Mouse (Mus musculus) forebrain, embryonic 14.5 days (tissue): ENCODE results near the gene Olfr806. TPM values are rescaled to one million over a fixed set of nuclear protein-coding genes. Genes with fewer than 3 reads are reported as not detected.

Experiments used
- ATAC-seq: fragments of 200-750 bp; cut with Nextera tagmentation; 2 replicates; pipeline ENCODE4 v1.8.0; 2017; ENCODE audit warnings: mild to moderate bottlenecking, moderate library complexity
- DNase-seq: peaks from one replicate; pipeline ENCODE4 v3.0.0-alpha.2; 2015; ENCODE audit warnings: low spot score
- H3K27ac ChIP-seq: fragments of 300-500 bp; sonication (generic); 2 replicates; pipeline ENCODE4 v1.5.1; 2014; ENCODE audit warnings: low read depth, mild to moderate bottlenecking, control low read depth, low read length, moderate library complexity
- H3K27me3 ChIP-seq: fragments of 300-500 bp; sonication (generic); replicated peaks from 2 replicates; pipeline ENCODE4 v1.6.1; 2014; ENCODE audit warnings: low read length, control low read depth, mixed read lengths; ENCODE audit not compliant: control insufficient read depth, insufficient read depth
- H3K36me3 ChIP-seq: fragments of 300-500 bp; sonication (generic); 2 replicates; pipeline ENCODE4 v1.6.1; 2014; ENCODE audit warnings: low read length, control low read depth; ENCODE audit not compliant: control insufficient read depth, insufficient read depth
- H3K4me1 ChIP-seq: fragments of 300-500 bp; sonication (generic); 2 replicates; pipeline ENCODE4 v1.6.1; 2014; ENCODE audit warnings: antibody characterized with exemption, low read length, control low read depth; ENCODE audit not compliant: control insufficient read depth, insufficient read depth
- H3K4me2 ChIP-seq: fragments of 300-500 bp; sonication (generic); 2 replicates; pipeline ENCODE4 v1.6.1; 2014; ENCODE audit warnings: mild to moderate bottlenecking, control low read depth, low read length
- H3K4me3 ChIP-seq: fragments of 300-500 bp; sonication (generic); 2 replicates; pipeline ENCODE4 v1.5.1; 2014; ENCODE audit warnings: low read depth, low read length, control low read depth
- H3K9ac ChIP-seq: fragments of 300-500 bp; sonication (generic); 2 replicates; pipeline ENCODE4 v1.6.1; 2014; ENCODE audit warnings: mild to moderate bottlenecking, low read length, control low read depth, moderate library complexity
- H3K9me3 ChIP-seq: fragments of 300-500 bp; sonication (generic); replicated peaks from 2 replicates; pipeline ENCODE4 v1.6.1; 2016; ENCODE audit warnings: low read length, control low read depth, mixed read lengths; ENCODE audit not compliant: control insufficient read depth
- WGBS: fragments of 180-500 bp; shearing (Covaris S2); extraction: QIAGEN DNeasy Blood & Tissue Kit; methylation state at CpG from one replicate; pipeline ENCODE4 v1.1.7; 2014; 5-methylcytosine and 5-hydroxymethylcytosine counted together
- polyA plus RNA-seq: library from polyadenylated mRNA; unstranded; fragments of >200 nt; fragmentation: Nextera tagmentation; extraction: Ambion mirVana; gene quantifications from 2 replicates; pipeline ENCODE4 v1.2.1, GENCODE M21; 2014

Gene Olfr806
- not detected in 2 replicates for polyA plus RNA-seq

DNA sequence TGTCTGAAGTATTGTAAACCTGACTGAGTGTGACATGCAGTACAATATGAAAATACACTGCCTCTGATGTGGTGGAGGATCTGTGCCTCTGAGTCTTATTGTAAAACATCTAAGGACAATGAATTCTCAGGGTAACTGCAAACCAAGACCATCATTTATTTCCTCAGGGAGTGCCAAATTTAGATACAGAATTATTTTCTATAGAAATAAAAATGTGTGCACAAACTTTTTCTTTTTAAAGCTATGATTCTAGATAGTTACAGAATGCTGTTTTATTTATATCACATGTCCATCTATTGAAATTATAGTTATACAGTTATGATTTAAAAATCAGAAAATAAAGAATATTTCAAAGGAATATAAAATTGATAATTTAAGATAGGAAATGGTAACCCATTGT lies at the start of gene Olfr806:
Olfr806 (minus strand) TSS at position 101 of the 400 bp plus-strand sequence.
- Histone ChIP-seq H3K27me3 (no peaks in the 10 kb centered on the region), H3K9me3 (no peaks in the 10 kb centered on the region), H3K9ac (no peak within 1 kb of the TSS), H3K27ac (no peak within 1 kb of the TSS), H3K4me1 (no peaks in the 10 kb centered on the region), H3K4me2 (no peak within 1 kb of the TSS), H3K36me3 (no peaks in the 10 kb centered on the region), H3K4me3 (no peak within 1 kb of the TSS)
- no peak for ATAC-seq
- no peak for DNase-seq

DNA sequence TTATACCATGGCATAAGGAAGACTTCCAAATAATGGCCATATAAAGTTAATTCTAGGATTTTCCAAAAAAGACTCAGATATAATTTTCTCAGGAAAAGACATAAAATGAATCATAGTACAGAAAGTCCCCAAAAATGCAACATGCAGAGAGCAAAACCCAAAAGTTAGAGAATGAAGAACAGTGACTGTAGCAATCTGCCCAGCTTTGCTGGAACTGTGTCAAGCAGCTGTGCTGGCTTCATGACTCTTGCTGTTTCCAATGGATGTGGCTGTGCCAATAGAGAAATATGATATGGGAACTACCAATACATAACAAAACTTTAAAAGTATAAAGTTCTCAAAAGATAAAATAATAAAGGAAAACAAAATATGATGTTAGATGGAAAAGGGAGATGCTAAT lies 36.4 kb upstream of the Olfr806 start:
- Histone ChIP-seq H3K27ac (no peak overlapping the region), H3K4me3 (no peak overlapping the region)
- no peak for ATAC-seq

DNA sequence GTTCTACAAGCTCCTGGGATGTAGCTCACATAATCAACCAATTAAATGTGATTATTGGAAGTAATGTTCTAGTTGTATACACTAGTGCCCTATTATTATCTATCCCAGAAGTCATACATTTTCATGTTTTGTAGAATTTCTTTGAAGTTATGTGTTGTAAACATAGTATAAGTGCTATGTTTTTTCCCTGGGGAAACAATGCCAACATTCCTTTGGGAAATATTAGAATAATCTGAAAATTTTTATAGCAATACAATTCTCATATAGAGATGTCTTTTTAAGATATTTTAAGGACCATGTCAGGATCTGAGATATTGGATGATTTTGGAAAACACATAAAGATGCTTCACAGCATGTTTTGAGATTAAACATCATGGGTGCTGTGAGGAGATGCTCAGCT lies 32.6 kb upstream of the Olfr806 start, which contains the start of gene Olfr809:
Olfr809 (plus strand) TSS at position 301 of the 400 bp plus-strand sequence.
- Histone ChIP-seq H3K4me3 (no peak within 1 kb of the TSS), H3K4me2 (no peak within 1 kb of the TSS), H3K36me3 (no peaks in the 10 kb centered on the region), H3K27me3 (no peaks in the 10 kb centered on the region), H3K27ac (no peak within 1 kb of the TSS), H3K9me3 (no peaks in the 10 kb centered on the region), H3K9ac (no peak within 1 kb of the TSS), H3K4me1 (no peaks in the 10 kb centered on the region)
- DNase-seq (no peak), ATAC-seq (no peak)

More for the DNA sequence above, 36.4 kb upstream of the Olfr806 start:
- Histone ChIP-seq H3K9ac (no peak overlapping the region), H3K27me3 (no peaks in the 10 kb centered on the region), H3K4me2 (no peak overlapping the region), H3K9me3 (no peaks in the 10 kb centered on the region), H3K36me3 (no peaks in the 10 kb centered on the region), H3K4me1 (no peaks in the 10 kb centered on the region)
- no peak for DNase-seq

DNA sequence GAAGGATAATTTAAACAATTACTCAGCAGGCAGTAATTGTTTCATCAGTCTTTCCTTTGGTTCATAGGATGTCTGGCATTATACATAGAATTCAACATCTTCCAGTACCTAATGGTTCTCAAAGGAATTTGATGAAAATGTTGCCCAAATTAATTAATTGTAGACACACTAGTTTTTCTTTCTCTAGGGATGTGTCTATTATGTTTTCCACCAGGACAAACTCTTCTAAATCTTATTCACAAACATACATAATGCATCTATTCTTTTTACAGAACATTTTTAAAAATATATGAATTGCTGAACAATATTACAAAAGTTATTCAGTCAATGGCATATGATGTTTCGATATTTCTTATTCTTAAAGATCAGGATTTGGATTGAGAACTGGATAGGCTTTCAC lies 23.5 kb upstream of the Olfr806 start, which contains the start of gene Olfr808:
Olfr808 (plus strand) TSS at position 301 of the 400 bp plus-strand sequence.
- ATAC-seq = no peak
- WGBS = 98% methylated on average over 1 of the region's 1 CpGs
- no peaks in the 10 kb centered on the region for H3K36me3 ChIP-seq
- H3K27me3 ChIP-seq = no peaks in the 10 kb centered on the region
- H3K4me1 ChIP-seq = no peaks in the 10 kb centered on the region
- H3K9ac ChIP-seq = no peak within 1 kb of the TSS
- H3K9me3 ChIP-seq = no peaks in the 10 kb centered on the region
- H3K4me2 ChIP-seq = no peak within 1 kb of the TSS
- no peak within 1 kb of the TSS for H3K4me3 ChIP-seq
- DNase-seq = no peak
- H3K27ac ChIP-seq = no peak within 1 kb of the TSS

- Histone ChIP-seq H3K9me3 (no peaks in the 10 kb centered on the region), H3K36me3 (no peaks in the 10 kb centered on the region), H3K4me3 (no peak within 1 kb of the TSS), H3K4me1 (no peaks in the 10 kb centered on the region), H3K27me3 (no peaks in the 10 kb centered on the region), H3K9ac (no peak within 1 kb of the TSS), H3K4me2 (no peak within 1 kb of the TSS), H3K27ac (no peak within 1 kb of the TSS)
- 92% methylated on average over 1 of the region's 1 CpGs for WGBS
- ATAC-seq (no peak), DNase-seq (no peak)
Observed at GRCm38 (mm10) chr10:129757693-129758092, 16.0 kb upstream of the Olfr806 start, which contains the start of gene Olfr807. Gene Olfr807 (minus strand): TSS chr10:129757793.

DNA sequence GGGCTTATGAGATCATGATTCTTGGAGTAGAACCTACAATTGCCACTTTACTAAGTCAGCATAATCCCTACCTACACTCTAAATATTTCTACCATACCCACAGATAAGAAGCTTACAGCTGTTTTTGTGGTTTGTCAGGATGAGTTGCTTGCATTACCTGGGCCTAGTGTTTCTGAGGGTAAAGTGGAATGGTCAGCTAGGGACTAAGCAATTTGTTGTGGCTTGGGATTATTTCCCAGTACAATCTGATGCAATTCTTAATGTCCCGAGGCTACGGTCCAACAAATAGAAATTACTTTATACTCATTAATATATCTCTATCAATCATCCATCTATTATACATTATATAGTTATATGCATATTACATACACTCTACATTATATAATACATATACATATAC lies 12.4 kb downstream of the Olfr806 start, which contains the start of gene Olfr805:
Olfr805 (minus strand) TSS at position 101 of the 400 bp plus-strand sequence.
- no peak for DNase-seq
- Histone ChIP-seq H3K27me3 (no peaks in the 10 kb centered on the region), H3K27ac (no peak within 1 kb of the TSS), H3K9ac (no peak within 1 kb of the TSS), H3K36me3 (no peaks in the 10 kb centered on the region), H3K9me3 (no peaks in the 10 kb centered on the region), H3K4me3 (no peak within 1 kb of the TSS), H3K4me1 (no peaks in the 10 kb centered on the region), H3K4me2 (no peak within 1 kb of the TSS)
- WGBS = 93% methylated on average over 2 of the region's 2 CpGs
- no peak for ATAC-seq

- no peaks in the 10 kb centered on the region for H3K36me3 ChIP-seq
- no peaks in the 10 kb centered on the region for H3K27me3 ChIP-seq
- H3K4me2 ChIP-seq = no peak within 1 kb of the TSS
- no peaks in the 10 kb centered on the region for H3K4me1 ChIP-seq
- no peak within 1 kb of the TSS for H3K4me3 ChIP-seq
- H3K27ac ChIP-seq = no peak within 1 kb of the TSS
- DNase-seq (no peak), ATAC-seq (no peak)
- H3K9me3 ChIP-seq = no peaks in the 10 kb centered on the region
- H3K9ac ChIP-seq = no peak within 1 kb of the TSS
Observed at GRCm38 (mm10) chr10:129702910-129703309, 38.8 kb downstream of the Olfr806 start, which contains the start of gene Olfr804. Gene Olfr804 (plus strand): TSS chr10:129703210.

DNA sequence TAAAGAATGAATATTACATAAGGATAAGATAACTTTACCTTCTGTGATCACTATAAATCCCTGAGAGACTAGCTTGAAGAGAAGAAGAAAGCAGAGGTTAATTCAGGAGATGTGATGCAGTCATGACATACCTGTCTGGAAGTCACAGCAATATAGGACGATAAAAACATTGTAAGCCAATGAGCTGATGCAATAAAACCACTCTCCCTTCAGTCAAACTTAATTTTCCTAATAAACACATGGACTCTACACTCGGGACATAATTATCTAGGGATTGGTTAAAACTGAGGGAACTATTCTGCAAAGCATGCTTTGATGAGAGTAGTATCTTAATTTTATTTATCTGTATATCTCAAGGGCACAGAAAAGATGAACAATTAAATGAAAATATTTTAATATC lies 47.5 kb downstream of the Olfr806 start, which contains the start of gene Olfr803:
Olfr803 (minus strand) TSS at position 101 of the 400 bp plus-strand sequence.
- H3K9ac ChIP-seq = no peak within 1 kb of the TSS
- no peak for ATAC-seq
- no peak within 1 kb of the TSS for H3K4me2 ChIP-seq
- H3K27me3 ChIP-seq = no peaks in the 10 kb centered on the region
- WGBS = 84% methylated on average over 2 of the region's 2 CpGs
- H3K9me3 ChIP-seq = no peaks in the 10 kb centered on the region
- no peak for DNase-seq
- H3K27ac ChIP-seq = no peak within 1 kb of the TSS
- no peak within 1 kb of the TSS for H3K4me3 ChIP-seq
- H3K36me3 ChIP-seq = no peaks in the 10 kb centered on the region
- H3K4me1 ChIP-seq = no peaks in the 10 kb centered on the region

DNA sequence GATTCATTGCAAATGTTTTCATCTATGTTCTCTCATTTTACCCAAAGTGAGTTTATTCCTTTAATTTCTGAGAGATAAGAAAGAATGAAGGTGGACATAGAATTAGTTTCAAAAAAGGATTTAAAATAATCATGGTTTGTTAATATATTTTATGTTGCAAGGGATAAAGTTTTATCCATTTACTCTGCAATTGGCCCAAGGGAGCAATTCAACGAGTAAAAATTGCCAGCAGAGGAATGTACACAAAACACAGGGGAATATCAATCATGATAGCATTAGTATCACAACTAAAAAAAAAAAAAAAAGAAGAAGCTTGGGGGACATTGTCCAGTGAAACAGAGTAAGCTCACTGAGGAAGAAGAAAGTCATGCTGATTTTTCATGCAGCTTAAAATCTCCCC lies 53.7 kb downstream of the Olfr806 start, which contains the start of gene Olfr802:
Olfr802 (minus strand) TSS at position 101 of the 400 bp plus-strand sequence.
- Histone ChIP-seq H3K4me2 (no peak within 1 kb of the TSS), H3K27ac (no peak within 1 kb of the TSS), H3K9ac (no peak within 1 kb of the TSS), H3K27me3 (no peaks in the 10 kb centered on the region), H3K36me3 (no peaks in the 10 kb centered on the region), H3K9me3 (no peaks in the 10 kb centered on the region), H3K4me1 (no peaks in the 10 kb centered on the region), H3K4me3 (no peak within 1 kb of the TSS)
- no peak for DNase-seq
- 88% methylated on average over 1 of the region's 1 CpGs for WGBS
- ATAC-seq = no peak
